Mouse (Mus musculus) Patski (cell line): ENCODE measurements around the gene Ergic1. TPM values are rescaled to one million over a fixed set of nuclear protein-coding genes. Genes with fewer than 3 reads are reported as not detected.

ENCODE experiments used
- ATAC-seq: fragments of 100-300 bp; one replicate; pipeline ENCODE4 v1.8.0; 2021
- CTCF ChIA-PET: fragments of 350-600 bp; sonication (Branson Sonifier 250); formaldehyde crosslinking; loops from one replicate; lab custom pipeline; 2022; ENCODE audit warnings: inconsistent platforms; lab: Charles Lee
- POLR2A ChIA-PET: fragments of 350-600 bp; sonication (Branson Sonifier 250); formaldehyde crosslinking; loops from one replicate; lab custom pipeline; 2022; ENCODE audit warnings: antibody characterized with exemption, inconsistent platforms; lab: Charles Lee
- DNase-seq: peaks from one replicate; pipeline ENCODE4 v3.0.0-alpha.2; 2011; ENCODE audit warnings: low read depth, low spot score
- H3K27me3 ChIP-seq: fragments of 371-371 bp; one replicate; pipeline ENCODE4 v1.5.1; 2021
- CTCF ChIP-seq: fragments of 100-300 bp; IDR thresholded peaks from one replicate; pipeline ENCODE4 v1.5.1; 2021
- in situ Hi-C: fragments of 300-500 bp; cut with MboI; formaldehyde crosslinking; loops from 3 replicates; pipeline ENCODE4 v1.11.1; 2018; ENCODE audit warnings: low pct_unique_long_range_greater_than_20kb, mixed read lengths
- polyA plus RNA-seq: library from polyadenylated mRNA; unstranded; gene quantifications from one replicate; pipeline ENCODE4 v1.2.3, GENCODE M21; 2021

The Ergic1 gene
- polyA plus RNA-seq, 1 experiment from 2014 or later, result 287 TPM

DNA sequence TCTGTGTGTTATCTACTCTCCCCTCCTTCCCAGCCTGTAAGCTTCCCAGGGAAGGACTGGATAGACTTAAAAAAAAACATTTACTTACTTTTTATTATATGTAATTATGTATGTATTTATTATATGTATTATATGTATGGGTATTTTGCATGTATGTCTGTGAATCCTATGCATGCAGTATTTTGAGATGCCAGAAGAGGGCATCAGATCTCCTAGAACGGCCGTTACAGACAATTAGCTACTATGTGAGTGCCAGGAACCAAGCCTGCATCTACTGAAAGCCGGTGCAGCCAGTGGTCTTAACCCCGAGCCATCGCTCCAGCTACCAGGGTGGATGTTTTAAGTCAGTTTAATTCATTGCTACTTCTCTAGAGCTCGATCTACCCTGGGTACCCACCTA is 120.0 kb downstream of the Ergic1 start:
- ChIA-PET CTCF (interaction anchor here (0.9 to 1.1 kb wide), 2 partner anchors 10 to 11 kb away, joined by 3 read pairs; no protein-coding TSS in a partner anchor), POLR2A (interaction anchor here (1.0 kb wide), 1 partner anchor 10 kb away, joined by 3 read pairs; no protein-coding TSS in a partner anchor)
- no peak for DNase-seq
- in situ Hi-C loops, result no loop called here
- H3K27me3 ChIP-seq, result no peaks in the 10 kb centered on the region
- ATAC-seq, result no peak
- no peak for TF ChIP-seq CTCF

DNA sequence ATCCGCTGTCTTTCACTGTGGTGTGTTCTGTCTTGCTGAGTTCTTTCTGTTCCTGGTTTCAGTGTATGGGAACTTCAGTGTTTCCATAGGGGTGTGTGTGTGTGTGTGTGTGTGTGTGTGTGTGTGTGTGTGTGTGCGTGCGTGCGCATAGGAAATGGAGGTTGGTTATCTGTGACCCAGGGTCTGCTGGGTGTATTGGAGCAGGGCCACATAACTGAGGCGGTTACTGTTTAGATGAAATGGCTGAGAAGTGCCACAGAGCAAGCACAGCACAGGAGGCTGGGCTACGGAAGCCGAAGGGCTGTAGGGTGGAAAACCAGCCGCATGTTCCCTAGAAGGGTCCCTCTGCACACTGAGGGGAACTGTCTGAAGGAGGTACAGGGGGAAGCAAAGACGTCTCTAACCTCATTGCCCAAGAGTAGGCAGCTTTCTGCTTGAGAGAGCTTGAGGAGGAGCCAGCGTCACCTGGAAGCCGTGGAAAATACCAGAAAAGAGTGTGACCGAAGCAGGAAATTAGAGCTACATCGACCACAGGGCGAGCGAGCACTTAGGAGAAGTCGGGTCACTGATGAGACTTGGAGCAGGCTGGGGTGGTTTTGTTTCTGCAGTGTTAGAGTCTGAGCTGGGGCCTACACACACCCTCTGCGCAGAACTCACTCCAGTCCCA is 125.2 kb downstream of the Ergic1 start:
- ChIA-PET POLR2A (no interaction called here), CTCF (interaction anchor here (1.2 kb wide), 1 partner anchor 14 kb away, joined by 3 read pairs; no protein-coding TSS in a partner anchor)
- in situ Hi-C loops, result no loop called here
- DNase-seq (no peak), ATAC-seq (no peak)
- H3K27me3 ChIP-seq, result no peaks in the 10 kb centered on the region
- no peak for TF ChIP-seq CTCF

DNA sequence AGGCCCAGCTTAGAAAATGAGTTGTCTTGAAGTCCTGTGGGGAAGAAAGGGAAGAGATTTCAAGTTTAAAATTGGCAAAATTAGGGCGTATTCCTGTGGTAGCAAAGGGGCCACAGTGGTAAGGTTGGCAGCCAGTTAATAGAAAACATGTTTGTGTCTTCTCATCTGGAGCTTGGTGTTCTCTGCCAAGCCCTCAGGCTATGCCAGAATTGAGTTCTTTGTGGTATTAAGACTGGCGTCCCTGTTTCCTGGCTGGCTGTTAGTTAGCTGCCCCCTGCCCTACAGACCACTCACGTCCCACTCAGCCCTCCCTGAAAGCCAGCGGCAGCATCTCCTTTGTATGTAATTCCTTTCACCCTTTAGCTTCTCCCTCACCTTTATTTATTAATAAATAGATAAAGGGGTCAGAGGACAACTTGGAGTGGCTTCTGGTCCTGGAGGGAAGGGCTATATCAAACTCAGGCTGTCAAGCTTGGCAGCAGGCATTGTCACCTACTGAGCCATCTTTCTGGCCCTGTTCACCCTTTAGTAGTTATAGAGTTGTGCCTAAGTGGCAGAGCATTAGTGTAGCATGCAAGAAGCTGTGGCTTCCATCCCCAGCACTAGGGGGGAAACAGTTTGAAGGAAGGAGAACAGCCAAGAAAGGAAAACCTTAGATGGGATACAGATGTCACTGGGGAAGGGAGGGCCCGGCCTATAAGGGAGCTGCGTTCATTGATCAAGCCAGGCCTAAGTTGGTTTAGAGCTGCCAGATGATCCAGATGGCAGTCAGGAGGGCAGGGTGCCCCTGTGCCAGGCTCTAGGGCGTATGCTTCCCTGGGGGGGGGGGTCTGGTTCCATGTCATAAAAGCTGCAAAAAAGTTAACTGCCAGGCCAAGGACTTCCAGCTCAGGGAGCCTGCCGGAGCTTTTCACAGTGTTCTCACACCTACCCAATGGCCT is 127.8 kb downstream of the Ergic1 start:
- POLR2A ChIA-PET, result no interaction called here
- no peaks in the 10 kb centered on the region for H3K27me3 ChIP-seq
- DNase-seq (no peak), ATAC-seq (no peak)
- in situ Hi-C loops, result no loop called here
- TF ChIP-seq CTCF, result no peak
- CTCF ChIA-PET, result interaction anchor here (1.3 to 1.6 kb wide), 2 partner anchors 9 to 11 kb away, joined by 5 to 6 read pairs; no protein-coding TSS in a partner anchor

DNA sequence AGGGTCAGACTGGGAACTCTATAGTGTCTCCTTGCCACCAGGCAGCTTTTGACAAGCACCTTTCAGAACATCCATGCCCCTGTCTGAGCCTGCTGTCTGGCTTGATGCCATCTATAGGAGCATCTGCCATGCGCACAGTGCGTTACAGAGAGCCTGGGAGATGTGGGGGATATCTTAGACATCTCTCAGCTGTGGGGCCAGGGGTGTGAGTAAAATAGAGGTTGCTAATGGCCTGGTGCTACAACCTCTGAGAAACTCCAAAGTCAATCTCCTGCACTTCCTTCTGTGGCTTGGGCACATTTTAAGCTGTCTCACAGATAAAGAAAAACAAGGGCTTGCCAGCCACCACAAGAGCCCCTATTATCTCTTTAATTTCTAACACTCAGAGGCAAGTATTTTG is 128.5 kb downstream of the Ergic1 start:
- CTCF ChIA-PET, result interaction anchor here (1.1 to 1.6 kb wide), 3 partner anchors 10 to 100 kb away, joined by 3 to 6 read pairs (median 5); no protein-coding TSS in a partner anchor
- no peak for TF ChIP-seq CTCF
- DNase-seq (no peak), ATAC-seq (no peak)
- POLR2A ChIA-PET, result no interaction called here
- no peaks in the 10 kb centered on the region for H3K27me3 ChIP-seq
- in situ Hi-C loops, result no loop called here

DNA sequence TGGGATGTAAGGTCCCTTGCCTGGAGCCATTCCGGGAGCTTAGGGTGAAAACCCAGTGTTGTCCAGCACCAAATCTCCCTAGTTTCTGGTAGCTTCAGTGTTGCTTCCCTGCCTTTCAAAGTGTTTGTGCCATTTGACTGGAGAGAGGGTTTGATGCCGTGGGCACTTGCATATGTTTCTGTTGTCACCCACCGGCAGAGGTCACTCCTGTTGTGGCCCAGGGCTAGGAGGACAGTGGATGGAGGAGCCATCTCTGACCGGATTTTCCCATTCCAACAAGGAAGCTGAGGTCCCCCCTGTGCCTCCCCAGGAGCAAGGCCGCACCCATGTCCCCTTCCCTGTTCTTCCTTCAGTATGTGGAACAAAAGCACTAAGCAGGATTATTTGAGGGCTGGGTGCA is 128.9 kb downstream of the Ergic1 start:
- in situ Hi-C loops, result no loop called here
- H3K27me3 ChIP-seq, result no peaks in the 10 kb centered on the region
- ChIA-PET CTCF (interaction anchor here (1.1 to 2.0 kb wide), 3 partner anchors 11 to 99 kb away, joined by 3 to 8 read pairs (median 6); no protein-coding TSS in a partner anchor), POLR2A (interaction anchor here (1.1 kb wide), 1 partner anchor 13 kb away, joined by 3 read pairs; no protein-coding TSS in a partner anchor)
- DNase-seq (no peak), ATAC-seq (no peak)
- no peak for TF ChIP-seq CTCF

DNA sequence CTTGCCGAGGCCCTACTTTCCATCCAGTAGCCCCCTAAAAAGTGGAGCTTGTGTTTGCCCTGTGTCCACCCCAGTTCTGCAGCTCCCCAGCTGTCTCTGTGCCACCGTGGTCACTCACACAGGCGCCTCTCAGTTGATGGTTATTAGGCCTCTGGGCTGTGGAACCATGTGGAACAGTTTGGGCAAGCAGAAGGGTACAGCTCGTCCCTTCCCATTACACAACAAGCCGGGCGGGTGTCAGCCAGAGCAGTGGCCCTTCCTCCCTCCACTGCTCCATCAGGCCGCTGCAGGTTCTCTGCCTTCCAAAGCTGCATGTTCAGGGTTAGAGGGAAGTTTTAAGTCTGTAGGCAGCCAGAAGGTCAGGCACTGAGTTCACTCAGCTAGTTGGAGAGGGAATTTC is 129.8 kb downstream of the Ergic1 start:
- ChIA-PET CTCF (interaction anchor here (0.8 to 2.0 kb wide), 2 partner anchors 10 to 12 kb away, joined by 3 to 8 read pairs; no protein-coding TSS in a partner anchor), POLR2A (interaction anchor here (0.8 to 1.1 kb wide), 2 partner anchors 10 to 13 kb away, joined by 3 read pairs; no protein-coding TSS in a partner anchor)
- DNase-seq (no peak), ATAC-seq (no peak)
- no peak for TF ChIP-seq CTCF
- in situ Hi-C loops, result no loop called here
- no peaks in the 10 kb centered on the region for H3K27me3 ChIP-seq

DNA sequence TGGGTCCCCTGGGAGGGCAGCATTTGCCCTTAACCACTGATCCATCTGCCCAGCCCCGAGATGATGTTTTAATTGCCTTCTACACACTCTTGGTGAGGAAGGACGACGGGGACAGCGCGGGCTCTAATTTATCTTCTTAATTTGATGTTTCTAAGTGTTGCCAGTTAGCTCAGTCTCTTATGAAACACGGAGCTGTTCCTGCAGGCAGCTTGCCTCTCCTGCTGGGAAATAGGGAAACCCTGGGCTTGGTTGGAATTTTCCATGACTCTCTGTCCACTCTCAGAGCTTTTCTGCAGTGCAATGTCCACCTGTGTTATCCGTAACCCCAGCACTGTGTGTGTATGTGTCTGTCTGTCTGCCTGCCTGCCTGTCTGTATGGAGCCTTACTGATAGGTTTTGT is 132.1 kb downstream of the Ergic1 start:
- no peak for TF ChIP-seq CTCF
- CTCF ChIA-PET, result interaction anchor here (0.9 kb wide), 1 partner anchor 9 kb away, joined by 3 read pairs; no protein-coding TSS in a partner anchor

DNA sequence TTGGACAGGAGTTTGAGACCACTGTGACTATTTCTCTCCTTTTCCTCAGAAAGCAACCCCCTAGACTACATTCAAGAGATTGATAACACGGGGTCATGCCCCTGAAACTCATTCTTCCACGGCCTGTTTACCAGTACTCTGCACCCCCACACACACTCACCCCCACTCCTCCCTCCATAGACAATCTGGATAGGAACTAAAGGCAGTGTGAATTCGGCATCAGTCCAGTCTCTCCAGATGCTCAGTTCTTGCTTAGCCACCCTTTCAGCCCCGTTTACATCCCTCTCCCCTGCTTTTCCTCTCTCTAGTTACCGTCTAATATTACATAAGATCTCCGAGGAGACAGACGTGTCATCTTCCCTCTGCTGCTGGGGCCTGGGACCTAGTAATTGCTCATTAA is 132.9 kb downstream of the Ergic1 start:
- in situ Hi-C loops, result no loop called here
- no peak for ATAC-seq
- TF ChIP-seq CTCF, result no peak
- DNase-seq, result no peak
- H3K27me3 ChIP-seq, result no peaks in the 10 kb centered on the region
- POLR2A ChIA-PET, result no interaction called here
- CTCF ChIA-PET, result no interaction called here

More for the DNA sequence above, 132.1 kb downstream of the Ergic1 start:
- no peak for ATAC-seq
- no peaks in the 10 kb centered on the region for H3K27me3 ChIP-seq
- POLR2A ChIA-PET, result interaction anchor here (1.2 kb wide), 1 partner anchor 15 kb away, joined by 3 read pairs; no protein-coding TSS in a partner anchor
- no peak for DNase-seq
- in situ Hi-C loops, result no loop called here

DNA sequence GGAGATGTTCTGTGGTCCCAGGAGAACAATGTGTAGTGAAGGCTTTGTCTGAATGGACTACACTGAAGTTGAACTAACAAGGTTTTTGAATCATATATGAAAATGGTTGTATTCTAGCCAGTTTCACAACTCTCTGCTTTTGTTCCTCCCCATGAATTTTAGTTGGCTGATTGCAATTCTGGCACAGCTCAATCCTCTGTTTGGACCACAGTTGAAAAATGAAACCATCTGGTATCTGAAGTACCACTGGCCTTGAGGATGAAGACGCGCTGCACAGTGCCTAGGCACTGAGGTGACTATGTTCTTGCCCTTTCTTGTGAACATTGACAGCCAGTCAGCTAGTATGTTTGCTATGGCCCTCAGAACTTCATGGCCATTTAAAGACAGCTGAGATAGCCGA is 133.9 kb downstream of the Ergic1 start:
- no peak for DNase-seq
- in situ Hi-C loops, result no loop called here
- POLR2A ChIA-PET, result interaction anchor here (0.5 to 2.1 kb wide), 5 partner anchors 10 to 799 kb away, joined by 3 to 7 read pairs (median 3); no protein-coding TSS in a partner anchor
- no peak for ATAC-seq
- no peak for TF ChIP-seq CTCF
- CTCF ChIA-PET, result no interaction called here
- no peaks in the 10 kb centered on the region for H3K27me3 ChIP-seq

DNA sequence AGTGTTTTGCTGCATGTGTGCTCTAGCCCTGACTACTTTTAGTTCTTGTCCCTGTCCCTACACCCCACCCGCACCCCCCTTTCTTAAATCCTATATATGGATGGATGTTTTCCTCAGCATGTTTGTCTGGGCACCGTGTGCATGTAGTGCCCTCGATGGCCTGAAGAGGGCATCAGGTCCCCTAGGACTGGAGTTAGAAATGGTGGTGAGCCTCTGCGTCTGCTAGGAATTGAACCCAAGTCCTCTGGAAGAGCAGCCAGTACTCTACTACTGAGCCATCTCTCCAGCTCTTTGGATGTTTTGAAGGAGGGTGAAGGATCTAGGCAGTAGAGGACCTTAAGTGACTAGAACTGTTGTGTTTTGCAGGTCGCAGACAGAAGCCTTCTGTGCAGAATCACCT is 137.6 kb downstream of the Ergic1 start:
- ATAC-seq (no peak), DNase-seq (no peak)
- in situ Hi-C loops, result no loop called here
- ChIA-PET POLR2A (no interaction called here), CTCF (interaction anchor here (1.2 to 1.8 kb wide), 5 partner anchors 10 to 235 kb away, joined by 3 to 6 read pairs (median 3); no protein-coding TSS in a partner anchor)
- H3K27me3 ChIP-seq, result no peaks in the 10 kb centered on the region
- peak; percentile 56 for TF ChIP-seq CTCF
